Mouse (Mus musculus): Measurements from ENCODE around the gene Pcdh9.
A peak's percentile ranks its signal among the peaks of the same experiment; 100 is the strongest.

Pcdh9 gene

DNA sequence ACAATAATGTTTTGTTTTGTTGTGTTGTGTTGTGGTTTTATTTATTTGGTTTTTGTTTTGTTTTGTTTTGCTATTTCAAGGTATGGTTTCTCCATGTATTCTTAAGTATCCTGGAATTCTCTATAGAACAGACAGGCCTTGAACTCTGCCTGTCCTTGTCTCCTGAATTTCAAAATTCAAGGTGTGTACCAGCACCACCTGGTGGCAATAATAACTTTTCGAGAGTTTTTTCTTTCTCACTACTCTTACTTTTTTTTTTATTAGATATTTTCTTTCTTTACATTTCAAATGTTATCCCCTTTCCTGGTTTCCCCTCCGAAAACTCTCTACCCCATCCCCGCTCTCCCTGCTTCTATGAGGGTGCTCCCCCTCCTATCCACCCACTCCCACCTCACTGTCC is 536.3 kb downstream of the Pcdh9 start:
- DNase-seq: no peak

DNA sequence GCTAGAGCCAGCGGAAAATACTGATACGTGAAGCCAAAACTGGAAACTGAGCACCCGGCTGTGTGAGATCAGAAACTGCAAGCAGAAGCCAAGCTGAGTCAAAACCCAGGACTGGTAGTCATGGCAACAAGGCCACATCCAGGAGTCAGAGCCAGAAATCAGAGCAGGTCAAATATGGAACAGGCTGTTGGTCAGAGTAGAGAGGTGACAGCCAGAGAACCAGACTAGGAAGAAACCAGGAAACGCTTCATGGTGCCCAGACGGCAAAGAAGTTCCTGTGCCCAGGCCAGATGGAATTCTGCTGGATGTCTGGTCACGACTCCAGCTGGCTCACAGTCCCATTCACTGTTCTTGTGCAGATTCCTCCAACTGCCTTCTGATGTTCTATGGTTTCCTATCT is 539.6 kb downstream of the Pcdh9 start:
- no peak for DNase-seq

DNA sequence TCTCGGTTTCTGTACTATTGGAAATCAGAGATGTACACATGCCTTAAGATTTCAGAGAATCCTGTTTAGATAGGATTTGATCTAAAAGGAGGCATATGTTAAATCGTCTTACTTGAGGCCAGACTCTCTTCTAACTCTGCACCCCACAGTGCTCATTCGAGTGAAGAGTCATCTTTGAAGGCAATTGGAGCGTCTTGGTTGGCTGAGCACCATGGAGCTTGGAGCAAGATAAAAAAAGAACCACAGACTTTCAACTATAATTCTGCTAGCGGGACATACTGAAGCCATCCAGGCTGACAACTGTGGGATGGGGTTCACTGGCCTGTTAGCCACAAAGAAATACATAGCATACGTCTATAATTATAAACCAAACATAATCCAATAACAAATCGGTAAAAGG is 541.3 kb downstream of the Pcdh9 start:
- no peak for DNase-seq

DNA sequence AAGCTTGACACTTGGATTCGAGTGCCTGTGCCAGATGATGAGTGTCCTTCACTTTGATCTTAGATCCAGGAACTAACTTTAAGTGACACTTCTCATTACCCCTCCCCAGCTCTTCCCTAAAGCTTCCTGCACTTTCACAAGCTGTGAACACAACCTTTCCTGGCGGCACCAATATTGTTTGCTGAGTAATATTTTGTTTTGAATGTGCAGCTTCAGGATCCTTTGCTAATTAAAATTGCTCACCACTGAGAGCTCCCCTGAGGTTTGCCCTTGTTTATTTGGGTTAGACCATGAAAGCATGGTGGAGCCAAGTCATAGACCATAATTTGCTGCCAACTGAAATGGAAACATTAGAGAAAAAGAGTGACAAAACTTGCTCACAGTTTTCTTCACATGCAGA is 543.4 kb downstream of the Pcdh9 start:
- DNase-seq: no peak

DNA sequence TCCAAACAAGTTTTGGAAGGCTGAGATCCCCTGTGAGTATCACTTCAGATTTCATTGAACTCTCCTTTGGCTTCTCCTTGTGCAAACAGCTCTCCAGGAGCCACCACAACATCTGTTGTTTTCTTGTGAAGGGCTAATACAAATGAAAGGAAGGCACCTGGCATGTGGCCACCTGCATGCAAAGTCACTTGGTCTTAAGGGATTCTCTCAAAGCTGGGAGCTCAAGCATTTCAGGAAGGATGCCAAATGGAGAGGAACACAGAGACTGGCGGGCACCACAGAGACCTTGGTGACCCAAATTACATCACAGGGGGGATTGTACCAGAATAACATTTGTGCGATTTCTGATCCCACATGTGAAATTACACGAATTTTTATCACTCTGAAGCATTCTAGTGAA is 547.7 kb downstream of the Pcdh9 start:
- DNase-seq: no peak

DNA sequence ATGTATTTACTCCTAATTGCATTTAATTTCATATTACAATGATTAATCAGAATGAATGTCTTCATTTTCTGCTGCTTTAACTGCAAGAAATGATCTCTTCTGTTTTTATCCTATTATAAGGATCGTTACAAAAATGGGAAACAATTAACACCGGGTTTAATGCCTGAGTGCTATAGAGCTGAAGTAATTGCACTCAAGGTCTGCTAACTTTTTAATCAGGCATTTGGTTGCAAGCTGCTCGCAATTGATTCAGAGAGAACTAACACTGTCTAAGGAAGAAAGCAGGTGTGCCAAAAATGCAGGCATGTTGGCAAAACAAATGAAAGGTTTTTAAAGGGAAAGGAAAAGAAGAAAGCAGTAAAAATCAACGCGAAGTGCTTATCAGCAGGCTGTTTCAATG is 549.1 kb downstream of the Pcdh9 start:
- no peak for DNase-seq

DNA sequence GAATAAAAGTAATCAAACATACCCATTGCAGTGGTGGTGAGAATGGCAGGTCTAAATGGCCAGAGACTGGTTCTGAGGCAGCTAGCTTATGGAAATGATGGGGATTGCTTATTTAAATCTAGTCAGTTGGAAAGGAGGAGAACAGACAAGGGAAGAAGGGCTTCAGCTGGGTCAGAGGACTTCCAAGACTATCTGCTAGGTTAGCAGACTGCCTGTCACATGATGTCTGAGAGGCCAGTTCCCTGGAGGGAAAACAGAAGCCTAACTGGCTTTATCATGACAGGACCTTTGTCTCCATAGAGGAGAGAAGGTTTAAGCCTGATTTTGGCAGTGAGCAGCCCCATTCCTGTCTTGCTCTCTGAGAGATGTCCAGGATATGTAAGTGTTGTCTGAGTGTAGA is 561.2 kb downstream of the Pcdh9 start:
- DNase-seq: no peak

DNA sequence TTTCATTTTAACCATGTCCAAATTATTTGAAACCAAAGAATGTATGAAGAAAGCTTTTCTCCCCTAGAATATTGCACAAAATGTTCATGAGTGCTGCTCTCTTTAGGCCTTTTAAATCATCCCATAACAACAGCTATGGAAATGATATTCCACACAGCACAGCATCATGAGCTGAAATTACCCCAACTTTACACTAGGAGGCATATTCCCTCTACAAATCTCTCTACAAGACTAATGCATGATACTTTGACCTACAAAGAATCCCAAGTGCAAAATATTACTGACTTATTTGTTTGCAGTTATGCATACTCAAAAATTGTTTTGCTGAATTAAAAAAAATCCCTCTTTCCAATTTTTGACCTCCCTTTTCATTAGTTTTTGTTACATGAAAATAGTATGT is 573.1 kb downstream of the Pcdh9 start:
- DNase-seq: no peak

DNA sequence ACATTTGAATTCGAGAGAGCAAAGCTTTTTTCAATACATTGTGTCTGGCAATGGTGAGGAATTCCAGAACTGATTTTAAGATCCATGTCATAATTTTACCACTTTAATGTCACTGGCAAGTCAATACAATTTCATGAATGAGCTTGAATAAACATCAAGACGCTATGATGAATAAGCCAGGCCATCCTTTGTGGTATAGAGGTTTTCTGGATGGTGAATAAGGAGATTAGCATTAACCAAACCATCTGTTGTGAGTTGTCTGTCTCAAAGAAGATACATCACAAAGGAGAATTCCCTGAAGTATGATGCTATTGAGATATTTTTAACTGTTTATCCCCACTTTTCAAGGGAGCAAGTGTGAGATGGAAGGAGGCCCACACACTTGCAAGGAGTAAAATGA is 602.1 kb downstream of the Pcdh9 start:
- no peak for DNase-seq

DNA sequence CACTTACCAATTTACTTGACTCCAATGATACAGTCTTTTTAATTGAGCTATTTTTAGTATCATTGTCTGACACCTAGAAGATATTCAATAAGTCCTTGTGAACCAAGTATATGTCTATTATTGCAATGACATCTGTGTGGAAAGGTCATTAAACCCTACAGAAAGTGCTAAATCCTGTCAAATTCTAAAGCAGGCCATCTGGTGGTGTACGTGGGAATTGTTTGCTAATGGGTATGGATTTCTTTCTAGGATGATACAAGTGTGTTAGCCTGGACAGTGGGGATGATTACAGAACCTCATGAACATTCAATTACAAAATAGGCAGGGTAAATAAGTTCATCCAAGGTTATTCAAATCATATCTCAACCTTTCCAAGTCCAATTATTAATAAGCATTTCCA is 602.8 kb downstream of the Pcdh9 start:
- DNase-seq: no peak

DNA sequence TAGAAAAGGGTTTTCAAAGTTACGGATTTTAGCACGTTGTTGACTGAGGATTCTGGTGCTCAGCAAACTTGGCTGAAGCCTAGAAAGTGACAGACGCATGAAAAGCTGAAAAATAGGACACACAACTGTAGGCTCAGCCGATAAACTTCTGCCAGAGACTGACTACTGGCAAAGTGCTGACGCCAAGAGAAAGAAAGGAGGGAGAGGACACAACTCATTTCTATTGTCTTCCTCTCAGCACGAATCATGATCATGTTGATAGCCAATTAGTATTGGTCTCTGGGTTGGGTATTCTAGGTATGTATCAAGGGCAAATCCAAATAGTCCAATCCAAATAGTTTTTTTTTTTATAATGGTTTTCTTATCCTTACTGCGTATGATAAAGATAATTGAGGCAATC is 605.3 kb downstream of the Pcdh9 start:
- no peak for DNase-seq

DNA sequence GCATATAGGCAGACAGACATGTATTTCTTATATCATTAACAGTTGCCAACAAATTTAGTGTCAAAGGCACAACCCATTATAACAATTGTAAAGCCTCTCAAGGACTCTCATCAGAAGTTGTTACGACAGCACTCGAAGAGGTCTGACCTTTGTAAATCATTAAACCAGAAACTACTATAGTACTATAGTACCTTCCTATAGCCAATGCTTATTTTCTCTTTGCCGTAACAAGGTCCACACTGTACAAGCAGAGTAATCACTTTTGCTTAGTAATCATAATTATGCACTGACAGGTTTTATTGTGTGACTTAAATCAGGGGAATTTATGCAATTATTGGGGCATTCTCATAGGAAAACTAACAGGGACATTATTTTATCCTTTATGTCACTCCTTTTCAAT is 606.5 kb downstream of the Pcdh9 start:
- no peak for DNase-seq

DNA sequence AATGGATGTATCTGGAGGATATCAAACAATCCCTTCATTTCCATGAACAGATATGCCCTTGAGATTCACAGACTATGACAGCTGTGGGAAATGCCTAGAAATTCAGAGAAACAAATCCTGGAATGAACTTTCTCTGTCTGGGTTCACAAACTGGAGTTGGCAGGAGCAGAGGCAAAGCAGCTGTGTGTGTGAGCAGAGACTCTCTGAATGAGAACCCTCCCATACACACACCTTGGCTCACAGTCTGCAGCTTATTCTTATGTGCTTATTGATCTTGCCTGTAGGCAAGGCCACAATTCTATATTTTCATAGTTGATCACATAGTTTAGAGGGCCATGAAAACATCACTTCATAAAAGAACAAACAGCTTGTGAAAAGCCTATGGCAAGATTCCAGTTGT is 614.8 kb downstream of the Pcdh9 start:
- no peak for DNase-seq

DNA sequence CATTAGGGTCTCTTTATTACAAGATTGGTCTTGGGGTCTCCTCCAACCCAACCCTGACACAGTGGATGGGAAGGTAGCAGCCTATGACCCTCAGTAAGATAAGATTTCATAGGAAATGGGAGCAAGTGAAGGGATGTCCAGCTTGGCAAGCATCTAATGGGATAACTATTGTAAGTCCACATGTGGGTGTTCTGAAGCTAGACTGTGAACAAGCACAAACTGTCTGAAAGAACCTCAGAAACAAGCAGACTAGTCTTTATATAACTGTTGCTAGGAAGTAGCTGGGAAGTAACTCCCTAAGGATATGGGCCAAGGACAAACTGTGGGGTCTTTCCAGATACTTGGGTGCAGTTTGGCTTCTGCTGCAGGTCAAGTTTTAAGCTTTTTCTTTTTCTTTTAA is 615.7 kb downstream of the Pcdh9 start:
- DNase-seq: no peak

DNA sequence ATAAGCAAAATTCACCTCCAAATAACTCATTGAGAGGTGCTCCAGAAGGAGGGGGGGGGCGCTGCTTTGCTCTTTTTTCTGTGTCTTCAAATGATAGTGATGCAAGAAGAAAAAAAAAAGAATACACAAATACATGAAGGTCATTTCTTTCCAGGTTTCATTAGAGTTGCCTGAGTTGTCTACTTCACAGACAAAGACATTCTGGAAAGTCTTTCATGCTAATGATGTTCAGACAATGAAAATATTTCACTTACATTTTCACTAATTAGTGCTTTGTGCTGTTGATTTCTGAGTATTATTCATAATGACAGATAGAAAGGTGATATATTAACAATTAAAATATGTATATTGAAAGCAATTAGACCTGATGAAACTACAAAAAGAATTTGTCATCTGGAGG is 637.1 kb downstream of the Pcdh9 start:
- no peak for DNase-seq

DNA sequence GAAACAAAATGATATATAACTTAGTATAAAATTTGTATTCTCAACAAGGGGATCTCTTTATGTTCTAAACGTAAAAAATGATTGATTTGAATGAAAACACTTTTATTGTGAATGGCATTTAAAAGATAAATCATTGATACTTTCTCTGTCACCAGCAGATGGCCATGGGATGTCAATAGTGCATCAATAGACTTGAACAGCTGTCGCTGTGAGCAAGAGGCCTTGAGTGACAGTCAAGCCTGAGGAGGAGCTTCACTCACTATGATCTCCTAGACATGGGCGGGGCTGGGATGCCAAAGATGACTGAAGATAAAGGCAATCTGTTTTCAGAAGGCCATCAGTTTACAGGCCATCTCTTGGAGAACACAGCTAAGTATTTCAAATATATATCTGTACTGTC is 650.2 kb downstream of the Pcdh9 start:
- no peak for DNase-seq

DNA sequence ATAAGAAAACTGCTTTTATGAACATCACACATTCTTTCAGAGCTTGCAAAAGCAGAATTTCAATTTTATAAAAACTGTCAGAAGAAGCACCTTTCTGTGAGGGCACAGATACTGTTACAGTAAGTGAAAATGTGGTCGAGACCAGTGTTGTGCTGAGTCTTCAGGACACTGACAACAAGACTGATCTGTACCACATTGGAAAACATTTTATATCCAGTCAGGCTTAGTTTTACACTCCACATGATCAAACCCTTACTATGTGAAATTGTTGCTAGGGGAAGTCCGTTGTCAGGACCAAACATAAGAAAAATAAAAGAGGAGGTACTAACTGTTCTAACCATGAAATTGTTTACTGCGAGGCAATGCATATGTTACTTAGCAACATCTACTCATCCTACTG is 656.1 kb downstream of the Pcdh9 start:
- no peak for DNase-seq

DNA sequence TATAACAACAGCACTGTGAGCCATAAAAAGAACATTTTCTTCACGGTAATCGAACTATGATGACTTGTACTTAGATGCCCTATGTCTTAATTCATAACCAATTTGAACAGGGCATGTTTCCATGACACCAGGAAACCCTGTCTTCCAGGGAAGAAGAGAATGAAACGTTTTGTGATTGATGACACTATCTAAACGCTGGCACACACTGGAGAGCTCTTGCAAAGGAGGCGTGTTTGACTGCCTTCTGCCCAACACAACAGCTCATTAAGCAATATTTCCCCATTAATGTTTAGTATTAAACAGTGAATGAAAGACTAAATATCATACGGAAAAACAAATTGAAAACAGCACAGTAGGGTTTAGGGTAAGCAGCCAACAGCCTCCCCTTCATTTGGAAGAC is 656.9 kb downstream of the Pcdh9 start:
- no peak for DNase-seq

DNA sequence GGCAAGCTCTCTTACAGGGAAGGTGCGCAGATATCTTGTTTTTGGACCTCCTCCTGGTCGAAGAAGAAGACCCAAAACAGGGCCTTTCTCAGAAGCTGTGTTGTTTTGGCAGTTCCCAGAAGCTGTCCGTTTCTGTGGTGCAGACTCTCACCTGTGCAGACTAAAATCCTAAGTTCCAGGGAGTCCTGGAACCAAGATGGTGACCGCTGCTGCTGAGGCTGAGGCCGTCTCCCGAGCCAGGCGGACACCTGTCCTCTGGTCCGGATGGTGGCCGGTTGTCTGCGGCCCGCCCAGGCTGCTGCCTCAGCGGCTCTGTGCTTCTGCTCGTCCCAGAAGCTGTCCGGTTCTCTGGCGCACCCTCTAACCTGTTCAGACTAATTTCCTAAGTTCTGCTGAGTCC is 675.6 kb downstream of the Pcdh9 start:
- peak; percentile 68 to 78 for DNase-seq

DNA sequence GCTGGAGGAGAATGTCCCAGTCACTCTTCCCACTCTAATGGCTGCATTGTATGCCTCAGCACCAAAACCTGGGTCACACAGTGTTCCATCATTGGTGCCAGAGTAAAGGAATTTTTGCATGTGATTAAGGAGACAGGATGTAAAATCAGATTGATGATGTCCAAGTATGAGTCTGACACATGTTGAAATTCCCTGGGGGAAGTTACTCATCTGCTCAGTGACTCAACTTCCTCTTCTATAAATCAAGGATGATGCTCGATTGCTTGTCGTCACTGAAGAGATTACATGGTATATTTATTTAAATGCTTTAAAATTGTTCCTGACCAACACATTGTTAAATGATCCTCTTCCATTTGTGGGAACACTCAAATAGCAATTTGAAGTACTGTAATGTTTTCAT is 690.7 kb downstream of the Pcdh9 start:
- no peak for DNase-seq

DNA sequence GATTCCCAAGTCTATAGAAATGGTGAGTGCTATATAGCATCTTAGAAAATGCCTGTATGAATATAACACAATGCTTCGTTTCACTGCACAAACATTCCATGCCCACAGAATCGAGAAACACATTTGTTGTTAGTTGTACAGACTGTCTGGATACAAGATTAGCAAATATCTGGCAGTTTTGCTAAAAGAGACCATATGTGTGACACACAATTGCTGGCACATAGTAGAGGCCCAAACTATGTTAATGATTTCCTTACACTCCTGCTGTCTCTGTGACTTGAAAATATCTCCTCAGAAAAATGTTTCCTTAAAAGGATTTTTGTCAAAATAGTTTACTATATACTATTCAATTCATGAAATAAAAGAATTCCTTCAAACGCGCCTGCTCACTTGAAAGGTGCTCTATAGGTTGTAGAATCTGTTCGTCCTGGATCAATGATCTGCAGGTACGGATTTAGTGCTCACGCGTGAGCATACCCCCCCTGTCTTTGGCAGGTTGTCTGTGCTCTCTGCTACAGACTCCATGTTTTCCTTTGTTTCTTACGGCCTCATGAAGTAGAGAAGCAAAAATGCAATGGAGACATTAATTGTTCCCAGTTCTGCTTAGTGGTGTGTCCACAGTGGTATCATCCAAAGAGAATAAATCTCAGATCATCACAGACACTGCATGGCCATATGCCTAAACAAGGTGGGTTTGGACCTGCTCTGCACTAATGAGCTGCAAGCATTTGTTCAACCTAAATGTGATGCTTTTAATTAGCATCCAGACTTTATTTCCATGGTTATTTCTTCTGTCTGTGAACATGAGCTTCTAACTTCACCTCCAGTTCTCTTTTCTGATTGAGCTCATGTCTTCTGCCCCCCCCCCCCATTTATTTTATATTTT is 707.6 kb downstream of the Pcdh9 start:
- DNase-seq: no peak

DNA sequence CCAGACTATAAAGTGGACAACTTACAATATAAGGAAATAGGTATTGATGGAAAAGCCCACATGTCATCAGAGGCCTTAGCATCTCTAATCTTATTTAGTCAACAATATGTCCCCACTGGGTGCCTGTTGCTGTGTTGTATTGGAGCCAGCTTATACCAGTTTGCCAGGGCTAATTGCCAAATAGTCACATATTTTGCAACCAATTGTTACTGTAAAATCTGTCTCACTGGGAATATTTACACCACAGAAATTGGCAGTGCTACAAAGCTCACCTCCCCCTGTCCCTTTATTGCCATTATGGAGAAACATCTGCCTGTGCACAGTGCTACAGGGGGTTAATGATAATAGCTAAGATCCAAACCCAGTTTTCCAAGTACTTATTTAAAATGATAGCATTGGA is 721.3 kb downstream of the Pcdh9 start:
- DNase-seq: no peak

DNA sequence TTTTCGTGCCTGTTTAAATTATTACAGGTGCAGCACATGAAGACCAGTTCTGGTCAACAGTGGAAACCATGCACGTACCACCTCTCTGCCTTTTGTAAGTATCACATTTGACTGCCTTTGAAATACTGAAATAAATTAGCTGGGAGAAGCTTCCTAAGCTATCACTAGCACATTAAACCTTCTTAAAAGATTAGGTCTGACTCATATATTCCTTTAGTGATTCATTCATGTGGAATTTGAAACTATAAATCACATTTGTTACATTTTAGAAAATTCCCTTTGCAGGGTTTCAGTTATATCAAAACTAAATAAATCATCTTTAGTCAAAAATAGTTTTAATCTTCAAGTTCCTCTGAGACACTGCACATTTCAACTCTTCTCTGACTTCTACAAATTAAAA is 722.1 kb downstream of the Pcdh9 start:
- no peak for DNase-seq

DNA sequence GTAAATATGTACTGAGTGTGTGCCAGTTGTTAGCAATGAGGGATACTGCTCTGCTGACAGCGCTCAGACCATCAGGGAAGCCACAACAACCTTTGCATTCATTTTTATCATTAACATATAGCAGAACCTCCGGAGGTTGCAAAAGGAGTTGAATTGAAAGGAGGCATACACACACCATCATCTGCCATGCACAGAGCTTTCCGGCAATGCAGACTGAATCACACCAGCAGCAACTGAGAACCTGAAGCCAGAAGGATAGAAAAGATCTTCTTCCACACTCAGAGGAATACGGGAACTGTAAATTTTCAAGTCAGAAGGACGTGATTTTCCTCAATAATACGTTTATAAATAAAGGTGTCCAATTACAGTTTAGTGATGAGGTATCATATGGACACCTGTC is 747.1 kb downstream of the Pcdh9 start:
- DNase-seq: no peak

DNA sequence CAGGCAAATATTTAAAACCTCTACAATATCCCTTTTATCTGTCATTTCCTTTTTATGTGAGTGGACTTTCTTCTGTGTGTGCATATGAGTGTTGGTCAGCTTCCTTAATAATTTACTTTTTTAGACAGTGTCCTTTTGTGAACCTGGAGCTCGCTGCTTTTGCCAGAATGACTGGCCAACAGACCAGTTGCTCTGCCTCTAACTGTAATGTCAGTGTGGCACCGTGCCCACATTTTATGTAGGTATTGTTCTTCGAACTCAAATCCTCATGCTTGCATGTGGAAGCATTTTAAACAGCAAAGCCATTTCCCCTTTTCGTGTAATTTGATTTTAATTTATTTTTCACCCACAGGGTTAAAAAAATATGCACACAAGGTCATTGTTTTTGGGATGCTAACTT is 748.4 kb downstream of the Pcdh9 start:
- DNase-seq: no peak

All from spleen, adult 18-20 months (tissue).